Mouse (Mus musculus): ENCODE measurements around the gene Sh3bgrl.
"Not testable (repeated sequence)": the region's sequence is repeated elsewhere in the genome, so short reads cannot be mapped to it uniquely, and the experiment has no call there.

Gene Sh3bgrl

DNA sequence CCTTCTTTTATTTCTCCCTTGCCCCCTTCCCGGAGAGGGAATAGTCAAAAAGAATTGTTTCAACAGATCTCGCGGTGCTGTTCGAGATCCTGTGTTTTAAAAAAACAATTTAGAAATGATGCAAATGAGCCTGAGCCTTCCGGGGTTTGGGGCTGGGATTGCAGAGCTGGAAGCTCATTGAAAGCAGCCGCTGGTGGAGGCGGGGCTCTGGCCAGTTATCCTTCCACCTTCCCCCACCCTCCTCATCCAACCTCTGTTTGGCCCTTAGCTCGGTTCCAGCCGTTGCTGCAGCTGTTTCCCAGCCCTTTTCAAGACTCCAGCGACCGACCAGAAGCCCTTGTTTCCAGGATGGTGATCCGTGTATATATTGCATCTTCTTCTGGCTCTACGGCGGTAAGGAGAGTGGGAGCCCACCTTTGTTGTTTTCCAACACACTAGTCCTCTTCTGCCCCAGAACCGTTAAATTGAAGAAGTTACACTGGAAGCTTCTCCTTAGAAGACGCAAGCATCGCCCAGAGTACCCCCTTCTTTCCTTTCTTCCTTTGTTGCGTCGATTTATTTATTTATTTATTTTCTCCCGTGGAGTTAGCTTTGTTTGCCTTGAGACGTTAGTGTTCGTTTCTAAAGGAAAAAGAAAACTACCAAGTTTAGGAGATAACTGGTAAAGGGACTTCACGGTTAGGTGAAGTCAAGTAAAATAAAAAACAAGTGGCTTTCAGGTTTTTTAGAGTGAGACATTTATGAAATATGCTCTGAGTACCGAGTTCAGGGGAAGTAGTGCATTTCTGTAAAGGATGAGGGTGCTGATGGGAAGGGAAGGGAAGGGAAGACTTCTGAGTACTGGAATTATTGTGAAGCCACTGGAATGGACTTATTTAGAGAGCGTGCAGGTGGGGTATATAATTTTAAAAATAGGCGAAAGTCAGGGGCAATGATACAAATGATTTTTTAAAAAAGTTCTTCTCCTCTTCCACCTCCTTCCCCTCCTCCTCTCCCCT, at the start of gene Sh3bgrl:
Gene Sh3bgrl, plus strand, starts transcription at position 121 of the 998 bp plus-strand sequence.
- Histone ChIP-seq H3K27me3 (ENCODE audit: control insufficient read depth, insufficient read depth, low read length, poor library complexity, severe bottlenecking) (no peaks in the 10 kb centered on the region), H3K36me3 (ENCODE audit: control insufficient read depth, insufficient read depth, low read length, poor library complexity, severe bottlenecking) (no peaks in the 10 kb centered on the region)
- DNase-seq (ENCODE audit: low read depth, low spot score): peak; percentile 63

DNA sequence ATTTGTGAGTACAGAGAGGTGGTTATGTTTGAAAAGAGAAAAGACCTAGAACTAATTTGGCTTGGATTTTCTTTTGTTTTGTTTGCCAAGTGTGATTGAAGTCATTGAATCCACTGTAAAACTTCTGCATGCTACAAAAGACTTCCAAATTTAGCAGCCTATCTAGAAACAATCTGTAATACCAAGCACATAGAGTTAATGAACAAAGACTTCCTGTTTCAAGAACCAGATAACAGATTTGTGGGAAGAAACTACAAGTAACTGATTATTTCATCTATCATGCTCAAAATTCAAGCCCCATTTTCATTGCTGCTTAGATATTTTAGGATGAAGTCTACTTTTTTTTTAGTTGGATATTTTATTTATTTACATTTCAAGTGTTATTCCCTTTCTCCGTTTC, 47.4 kb upstream of the Sh3bgrl start:
- Histone ChIP-seq H3K27me3 (ENCODE audit: control insufficient read depth, insufficient read depth, low read length, poor library complexity, severe bottlenecking) (no peaks in the 10 kb centered on the region), H3K36me3 (ENCODE audit: control insufficient read depth, insufficient read depth, low read length, poor library complexity, severe bottlenecking) (no peaks in the 10 kb centered on the region)
- no peak for DNase-seq (ENCODE audit: low read depth, low spot score)

DNA sequence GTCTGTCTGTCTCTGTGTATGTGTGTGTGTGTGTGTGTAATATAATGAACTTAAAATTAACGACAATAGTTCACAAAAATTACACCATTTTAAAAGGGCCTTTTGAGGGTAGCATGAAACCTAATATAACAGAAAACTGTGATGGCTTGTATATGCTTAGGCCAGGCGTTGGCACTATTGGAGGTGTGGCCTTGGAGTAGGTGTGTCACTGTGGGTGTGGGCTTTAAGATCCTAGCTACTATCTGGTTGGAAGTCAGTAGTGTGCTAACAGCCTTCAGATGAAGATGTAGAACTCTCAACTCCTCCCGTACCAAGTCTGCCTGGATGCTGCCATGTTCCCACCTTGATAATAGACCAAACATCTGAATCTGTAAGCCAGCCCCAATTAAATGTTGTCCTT, 23.4 kb upstream of the Sh3bgrl start:
- no peaks in the 10 kb centered on the region for H3K27me3 ChIP-seq (ENCODE audit: control insufficient read depth, insufficient read depth, low read length, poor library complexity, severe bottlenecking)
- H3K36me3 ChIP-seq (ENCODE audit: control insufficient read depth, insufficient read depth, low read length, poor library complexity, severe bottlenecking): no peaks in the 10 kb centered on the region
- no peak for DNase-seq (ENCODE audit: low read depth, low spot score)

GRCm38 (mm10) chrX:109075716-109076115, 19.4 kb upstream of the Sh3bgrl start:
- DNase-seq (ENCODE audit: low read depth, low spot score): no peak
- Histone ChIP-seq H3K27me3 (ENCODE audit: control insufficient read depth, insufficient read depth, low read length, poor library complexity, severe bottlenecking) (no peaks in the 10 kb centered on the region), H3K36me3 (ENCODE audit: control insufficient read depth, insufficient read depth, low read length, poor library complexity, severe bottlenecking) (no peaks in the 10 kb centered on the region)

GRCm38 (mm10) chrX:109076355-109076754, 18.8 kb upstream of the Sh3bgrl start:
- DNase-seq (ENCODE audit: low read depth, low spot score): peak; percentile 61
- no peaks in the 10 kb centered on the region for H3K36me3 ChIP-seq (ENCODE audit: control insufficient read depth, insufficient read depth, low read length, poor library complexity, severe bottlenecking)

GRCm38 (mm10) chrX:109079354-109079753, 15.8 kb upstream of the Sh3bgrl start:
- not testable (repeated sequence) for DNase-seq (ENCODE audit: low read depth, low spot score); H3K27me3 ChIP-seq (ENCODE audit: control insufficient read depth, insufficient read depth, low read length, poor library complexity, severe bottlenecking); H3K36me3 ChIP-seq (ENCODE audit: control insufficient read depth, insufficient read depth, low read length, poor library complexity, severe bottlenecking)

More at GRCm38 (mm10) chrX:109076355-109076754, 18.8 kb upstream of the Sh3bgrl start:
- no peaks in the 10 kb centered on the region for H3K27me3 ChIP-seq (ENCODE audit: control insufficient read depth, insufficient read depth, low read length, poor library complexity, severe bottlenecking)

DNA sequence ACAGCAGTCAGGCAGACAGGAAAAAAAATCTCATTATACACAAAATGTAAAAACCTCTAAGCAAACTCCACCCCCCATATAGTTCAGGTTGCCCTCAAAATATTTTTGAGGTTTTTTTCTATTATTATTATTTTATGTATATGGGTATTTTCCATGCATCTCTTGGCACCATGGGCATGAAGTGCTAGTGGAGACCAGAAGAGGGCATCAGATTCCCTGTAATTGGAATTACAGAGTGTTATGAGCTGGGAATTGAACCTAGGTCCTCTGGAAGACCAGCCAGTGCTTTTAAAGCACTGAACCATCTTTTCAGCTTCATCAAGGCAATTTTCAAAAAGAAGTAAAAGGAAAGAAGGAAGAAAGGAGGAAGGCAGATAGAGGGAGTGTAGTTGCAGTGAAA, 8.1 kb upstream of the Sh3bgrl start:
- no peak for DNase-seq (ENCODE audit: low read depth, low spot score)
- no peaks in the 10 kb centered on the region for H3K27me3 ChIP-seq (ENCODE audit: control insufficient read depth, insufficient read depth, low read length, poor library complexity, severe bottlenecking)
- H3K36me3 ChIP-seq (ENCODE audit: control insufficient read depth, insufficient read depth, low read length, poor library complexity, severe bottlenecking): no peaks in the 10 kb centered on the region

GRCm38 (mm10) chrX:109094800-109095199, 365 bp upstream of the Sh3bgrl start:
- no peaks in the 10 kb centered on the region for H3K36me3 ChIP-seq (ENCODE audit: control insufficient read depth, insufficient read depth, low read length, poor library complexity, severe bottlenecking)
- no peak for DNase-seq (ENCODE audit: low read depth, low spot score)
- no peaks in the 10 kb centered on the region for H3K27me3 ChIP-seq (ENCODE audit: control insufficient read depth, insufficient read depth, low read length, poor library complexity, severe bottlenecking)

- Histone ChIP-seq H3K27me3 (ENCODE audit: control insufficient read depth, insufficient read depth, low read length, poor library complexity, severe bottlenecking) (no peaks in the 10 kb centered on the region), H3K36me3 (ENCODE audit: control insufficient read depth, insufficient read depth, low read length, poor library complexity, severe bottlenecking) (no peaks in the 10 kb centered on the region)
- DNase-seq (ENCODE audit: low read depth, low spot score): no peak
Measured at GRCm38 (mm10) chrX:109098511-109098910, 3.3 kb downstream of the Sh3bgrl start.

GRCm38 (mm10) chrX:109100441-109100840, 5.3 kb downstream of the Sh3bgrl start:
- H3K27me3 ChIP-seq (ENCODE audit: control insufficient read depth, insufficient read depth, low read length, poor library complexity, severe bottlenecking): no peaks in the 10 kb centered on the region
- DNase-seq (ENCODE audit: low read depth, low spot score): no peak
- no peaks in the 10 kb centered on the region for H3K36me3 ChIP-seq (ENCODE audit: control insufficient read depth, insufficient read depth, low read length, poor library complexity, severe bottlenecking)

- peak; percentile 34 for DNase-seq (ENCODE audit: low read depth, low spot score)
- Histone ChIP-seq H3K36me3 (ENCODE audit: control insufficient read depth, insufficient read depth, low read length, poor library complexity, severe bottlenecking) (no peaks in the 10 kb centered on the region), H3K27me3 (ENCODE audit: control insufficient read depth, insufficient read depth, low read length, poor library complexity, severe bottlenecking) (no peaks in the 10 kb centered on the region)
Measured at GRCm38 (mm10) chrX:109108117-109108805, 13.1 kb downstream of the Sh3bgrl start.

DNA sequence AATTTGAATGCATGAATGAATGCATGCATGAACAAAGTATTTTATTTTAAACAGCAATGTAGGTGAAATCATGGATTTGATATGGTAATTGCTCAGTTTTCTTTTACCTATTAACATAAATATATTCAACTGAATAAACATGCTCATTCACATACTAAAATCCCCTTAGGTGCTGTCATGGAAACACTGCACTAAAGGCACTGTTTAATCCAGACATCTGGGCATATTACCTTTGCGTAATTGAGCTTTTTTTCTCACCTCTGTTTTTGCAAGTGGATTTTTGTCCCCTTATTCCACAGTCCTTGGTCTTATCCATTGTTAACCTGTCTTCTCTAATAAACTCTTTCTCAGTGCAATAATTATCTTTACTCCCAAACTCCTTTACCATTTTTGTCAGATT, 17.7 kb downstream of the Sh3bgrl start:
- no peaks in the 10 kb centered on the region for H3K27me3 ChIP-seq (ENCODE audit: control insufficient read depth, insufficient read depth, low read length, poor library complexity, severe bottlenecking)
- no peak for DNase-seq (ENCODE audit: low read depth, low spot score)

GRCm38 (mm10) chrX:109113401-109114280, 18.5 kb downstream of the Sh3bgrl start:
- Histone ChIP-seq H3K27me3 (ENCODE audit: control insufficient read depth, insufficient read depth, low read length, poor library complexity, severe bottlenecking) (no peaks in the 10 kb centered on the region), H3K36me3 (ENCODE audit: control insufficient read depth, insufficient read depth, low read length, poor library complexity, severe bottlenecking) (no peaks in the 10 kb centered on the region)
- no peak for DNase-seq (ENCODE audit: low read depth, low spot score)

More for the DNA sequence above, 17.7 kb downstream of the Sh3bgrl start:
- H3K36me3 ChIP-seq (ENCODE audit: control insufficient read depth, insufficient read depth, low read length, poor library complexity, severe bottlenecking): no peaks in the 10 kb centered on the region
